8 mouse cellular contexts compared by ENCODE assay signal in the genomic region with DNA sequence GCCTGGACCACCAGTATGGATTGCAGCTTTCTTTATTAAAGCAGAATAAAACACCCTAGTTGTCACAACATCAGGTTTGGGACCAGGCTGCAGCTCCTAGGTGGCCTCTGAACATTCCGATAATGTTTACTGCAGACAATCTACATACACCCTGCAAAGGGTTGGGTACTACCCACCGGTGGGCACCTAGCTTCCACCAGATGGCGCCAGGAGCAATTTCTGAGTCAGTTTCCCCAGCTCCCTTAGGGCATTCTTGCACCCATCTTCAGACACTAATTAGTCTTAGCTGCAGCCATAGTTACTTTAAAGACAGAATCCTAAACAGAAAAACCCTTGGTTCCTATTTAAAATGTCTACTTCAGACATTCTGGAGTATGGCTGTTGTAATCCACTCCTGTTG. TPM values are rescaled to one million over a fixed set of nuclear protein-coding genes. Genes with fewer than 3 reads are reported as not detected.
A peak's percentile ranks its signal among the peaks of the same experiment; 100 is the strongest.
DNase-seq lines count a peak whose midpoint lies in the region; ATAC-seq and TF ChIP-seq lines count a peak whose summit lies in the region.
"Had no signal": no experiment of that assay in that cellular context is flagged by ENCODE, and none has a peak within 500 bp of the region (broad histone marks: within the 10 kb centered on the region; RNA-seq: fewer than 3 reads in every experiment).

No protein-coding gene starts in this region.

- WGBS in kidney, adult 2 months = 18% methylated on average over 3 of the region's 3 CpGs
- WGBS in kidney, embryonic 16.5 days = 31% methylated on average over 3 of the region's 3 CpGs

- no peak for TF ChIP-seq POLR2A in kidney, adult 2 months (IDR thresholded peaks at IDR 0.05; ENCODE audit: low read depth, low read length)
- TF ChIP-seq POLR2A in testis, adult 2 months (IDR thresholded peaks at IDR 0.05; ENCODE audit: control insufficient read depth, low read depth, low read length) = no peak

- H3K4me1 ChIP-seq in kidney, adult 2 months (ENCODE audit: control insufficient read depth, insufficient read depth, low read length) = no peaks in the 10 kb centered on the region
- H3K4me1 ChIP-seq in kidney, embryonic 16.5 days (ENCODE audit: insufficient read depth, low read length) = no peaks in the 10 kb centered on the region
- no peaks in the 10 kb centered on the region for H3K4me1 ChIP-seq in testis, adult 2 months (ENCODE audit: control insufficient read depth, insufficient read depth, low read length)

- H3K9ac ChIP-seq in kidney, embryonic 16.5 days (replicated peaks; ENCODE audit: low read length) = no peak overlapping the region

- peak; percentile 37 for TF ChIP-seq CTCF in kidney, adult 2 months (conservative IDR thresholded peaks at IDR 0.05; ENCODE audit: insufficient read depth, insufficient read length, low read depth, low read length)
- TF ChIP-seq CTCF in testis, adult 2 months (IDR thresholded peaks at IDR 0.05; ENCODE audit: control insufficient read depth, insufficient read depth, insufficient replicate concordance, low read depth, low read length) = peak; percentile 32; the same call in 1 of the 2 replicates

- ATAC-seq in kidney, embryonic 16.5 days (ENCODE audit: low FRiP score, low TSS enrichment) = no peak

- no peak overlapping the region for H3K4me3 ChIP-seq in kidney, adult 2 months (ENCODE audit: insufficient read depth, low read depth, low read length)
- no peak overlapping the region for H3K4me3 ChIP-seq in kidney, embryonic 16.5 days (ENCODE audit: low read length)
- no peak overlapping the region for H3K4me3 ChIP-seq in testis, adult 2 months (ENCODE audit: control insufficient read depth, low read depth, low read length)

- no peaks in the 10 kb centered on the region for H3K36me3 ChIP-seq in kidney, adult 2 months (ENCODE audit: control insufficient read depth, insufficient read depth, low read length)
- H3K36me3 ChIP-seq in kidney, embryonic 16.5 days (ENCODE audit: insufficient read depth, low read length) = no peaks in the 10 kb centered on the region
- H3K36me3 ChIP-seq in testis, adult 2 months (ENCODE audit: control insufficient read depth, insufficient read depth, low read length) = no peaks in the 10 kb centered on the region

- no peaks in the 10 kb centered on the region; the same call in 1 of the 2 replicates for H3K9me3 ChIP-seq in kidney, embryonic 16.5 days (ENCODE audit: low read length)

- no peak overlapping the region for H3K27ac ChIP-seq in kidney, adult 2 months (ENCODE audit: insufficient read depth, low read depth, low read length)
- H3K27ac ChIP-seq in kidney, embryonic 16.5 days (ENCODE audit: low read length) = no peak overlapping the region
- no peak overlapping the region for H3K27ac ChIP-seq in testis, adult 2 months (ENCODE audit: control insufficient read depth, insufficient read depth, low read depth, low read length)

- H3K4me2 ChIP-seq in kidney, embryonic 16.5 days (replicated peaks; ENCODE audit: low read depth, low read length) = no peak overlapping the region

- H3K27me3 ChIP-seq in kidney, adult 2 months (replicated peaks; ENCODE audit: control insufficient read depth, insufficient read depth, low read length) = no peaks in the 10 kb centered on the region; the same call in 1 of the 2 replicates
- no peaks in the 10 kb centered on the region for H3K27me3 ChIP-seq in kidney, embryonic 16.5 days (ENCODE audit: insufficient read depth, low read length)
- no peaks in the 10 kb centered on the region; the same call in 1 of the 2 replicates for H3K27me3 ChIP-seq in testis, adult 2 months (ENCODE audit: control insufficient read depth, insufficient read depth, low read length)

- DNase-seq in kidney, adult 2 months = no peak
- DNase-seq in testis, postnatal 14 days (ENCODE audit: low spot score) = no peak
- peak; percentile 76 for DNase-seq in ZHBTc4 (ENCODE audit: low read depth, low spot score)
- peak; percentile 32 for DNase-seq in retina, postnatal 1 day
- DNase-seq in spleen, adult 18-20 months = no peak

RNA-seq across cellular contexts. Expression of a gene that starts 4.8 kb away (rescaled TPM):
- not detected in 2 replicates for polyA plus RNA-seq in kidney, adult 2 months (2012; rRNA removed)
- not detected in 2 replicates for polyA plus RNA-seq in kidney, embryonic 16.5 days (2015; fragmentation: Nextera tagmentation; extraction: Ambion mirVana)
- 98.0 and 98.1 TPM in 2 replicates for polyA plus RNA-seq in testis, adult 2 months (2012; rRNA removed)
- polyA plus RNA-seq: lung, embryonic 16.5 days had no signal

RNA-seq across cellular contexts. Expression of a gene that starts 37.0 kb away (rescaled TPM):
- 1.9 and 2.5 TPM in 2 replicates for polyA plus RNA-seq in kidney, adult 2 months (2012; rRNA removed)
- polyA plus RNA-seq in kidney, embryonic 16.5 days (2015; fragmentation: Nextera tagmentation; extraction: Ambion mirVana) = 2.1 and 3.6 TPM in 2 replicates
- polyA plus RNA-seq in testis, adult 2 months (2012; rRNA removed) = 10.4 and 12.9 TPM in 2 replicates

RNA-seq across cellular contexts. Expression of a gene that starts 54.4 kb away (rescaled TPM):
- polyA plus RNA-seq in kidney, adult 2 months (2012; rRNA removed) = 0.61 and 1.1 TPM in 2 replicates
- 8.7 and 9.4 TPM in 2 replicates for polyA plus RNA-seq in kidney, embryonic 16.5 days (2015; fragmentation: Nextera tagmentation; extraction: Ambion mirVana)
- 0.36 and 0.59 TPM in 2 replicates for polyA plus RNA-seq in testis, adult 2 months (2012; rRNA removed)

Comparison
In these comparisons a context has a peak if more than half of its experiments do, and no peak if none do; other contexts are left out.
1. DNase-seq: peak in ZHBTc4 (single experiment) and retina, postnatal 1 day (single experiment); none in kidney, adult 2 months (single experiment), testis, postnatal 14 days (single experiment) and spleen, adult 18-20 months (0 of 2).
2. RNA of a gene that starts 4.8 kb away (polyA plus RNA-seq): 98.0 to 98.1 TPM in testis, adult 2 months; not detected in kidney, adult 2 months and not detected in kidney, embryonic 16.5 days; every median in the first group is over 10 times any median in the second.